Mouse (Mus musculus) c-Kit-positive CD71-negative TER-119-negative erythroid progenitor cells, embryonic 14.5 days (primary cell): ENCODE results near the gene Vmn1r80.
"Not testable (repeated sequence)": the region's sequence is repeated elsewhere in the genome, so short reads cannot be mapped to it uniquely, and the experiment has no call there.

Source experiments
- DNase-seq: peaks from one replicate; pipeline ENCODE4 v3.0.0-alpha.2; 2013; ENCODE audit warnings: low read depth

The Vmn1r80 gene

GRCm38 (mm10) chr7:12188986-12189385 is at the start of gene Vmn1r80:
Gene Vmn1r80, plus strand, starts transcription at chr7:12189286.
- DNase-seq: no peak

- DNase-seq: no peak
These were observed 39.1 kb upstream of the Vmn1r80 start, which contains the start of gene Vmn1r78 for GRCm38 (mm10) chr7:12149957-12150356. Gene Vmn1r78, plus strand, starts transcription at chr7:12150257.

GRCm38 (mm10) chr7:12156463-12156862 is 32.6 kb upstream of the Vmn1r80 start:
- DNase-seq: not testable (repeated sequence)

- DNase-seq: not testable (repeated sequence)
These were observed 18.1 kb upstream of the Vmn1r80 start, which contains the start of gene Vmn1r79 for GRCm38 (mm10) chr7:12170979-12171378. Gene Vmn1r79, plus strand, starts transcription at chr7:12171279.

- DNase-seq: not testable (repeated sequence)
These were observed 16.2 kb upstream of the Vmn1r80 start for GRCm38 (mm10) chr7:12172926-12173325.

- no peak for DNase-seq
These were observed 15.1 kb downstream of the Vmn1r80 start for GRCm38 (mm10) chr7:12204141-12204540.
